Comparison of ENCODE assay signal across 16 mouse cellular contexts in genomic region chr16:42505107-42505506, GRCm38 (mm10).
"Had no signal": no experiment of that assay in that cellular context is flagged by ENCODE, and none has a peak within 500 bp of the region (broad histone marks: within the 10 kb centered on the region; RNA-seq: fewer than 3 reads in every experiment).

No protein-coding gene starts in this region.

- H3K4me3 ChIP-seq: liver, embryonic 13.5 days; liver, embryonic 15.5 days; lung, embryonic 15.5 days; midbrain, embryonic 10.5 days; midbrain, embryonic 12.5 days; midbrain, embryonic 15.5 days; neural tube, embryonic 13.5 days; stomach, embryonic 15.5 days had no signal

- H3K27ac ChIP-seq: liver, embryonic 13.5 days; liver, embryonic 15.5 days; lung, embryonic 15.5 days; midbrain, embryonic 10.5 days; midbrain, embryonic 12.5 days; midbrain, embryonic 15.5 days; neural tube, embryonic 13.5 days; stomach, embryonic 15.5 days; stomach, postnatal 0 days had no signal

- ATAC-seq: liver, postnatal 0 days; midbrain, embryonic 15.5 days had no signal

- H3K27me3 ChIP-seq: liver, embryonic 13.5 days; liver, embryonic 15.5 days; lung, embryonic 15.5 days; midbrain, embryonic 12.5 days; midbrain, embryonic 15.5 days; neural tube, embryonic 13.5 days; stomach, embryonic 15.5 days had no signal

- H3K9me3 ChIP-seq: liver, embryonic 13.5 days; liver, embryonic 15.5 days; lung, embryonic 15.5 days; midbrain, embryonic 10.5 days; midbrain, embryonic 12.5 days; midbrain, embryonic 15.5 days; neural tube, embryonic 13.5 days; stomach, embryonic 15.5 days had no signal

- H3K4me2 ChIP-seq: liver, embryonic 11.5 days; liver, embryonic 13.5 days; liver, embryonic 15.5 days; lung, embryonic 15.5 days; midbrain, embryonic 12.5 days; midbrain, embryonic 15.5 days; neural tube, embryonic 13.5 days; stomach, embryonic 15.5 days had no signal

- H3K9ac ChIP-seq: liver, embryonic 13.5 days; liver, embryonic 15.5 days; liver, postnatal 0 days; lung, embryonic 15.5 days; midbrain, embryonic 12.5 days; midbrain, embryonic 15.5 days; neural tube, embryonic 13.5 days; stomach, embryonic 15.5 days had no signal

- DNase-seq: liver; liver, embryonic 13.5 days; liver, postnatal 0 days; right cerebral cortex, postnatal 14 days; thymus, adult 2 months; thymus, postnatal 25 days; thymus, postnatal 4 days had no signal

- H3K36me3 ChIP-seq: liver, embryonic 13.5 days; liver, embryonic 15.5 days; lung, embryonic 15.5 days; midbrain, embryonic 10.5 days; midbrain, embryonic 12.5 days; midbrain, embryonic 15.5 days; neural tube, embryonic 13.5 days; stomach, embryonic 15.5 days had no signal

- H3K4me1 ChIP-seq: liver, embryonic 13.5 days; liver, embryonic 15.5 days; lung, embryonic 15.5 days; midbrain, embryonic 10.5 days; midbrain, embryonic 12.5 days; midbrain, embryonic 15.5 days; stomach, embryonic 15.5 days had no signal
